Mouse (Mus musculus): ENCODE data around the gene Fam214a. TPM values are rescaled to one million over a fixed set of nuclear protein-coding genes. Genes with fewer than 3 reads are reported as not detected.

Gene Fam214a
- total RNA-seq (2017), result 11.4 and 14.6 TPM in 2 replicates

DNA sequence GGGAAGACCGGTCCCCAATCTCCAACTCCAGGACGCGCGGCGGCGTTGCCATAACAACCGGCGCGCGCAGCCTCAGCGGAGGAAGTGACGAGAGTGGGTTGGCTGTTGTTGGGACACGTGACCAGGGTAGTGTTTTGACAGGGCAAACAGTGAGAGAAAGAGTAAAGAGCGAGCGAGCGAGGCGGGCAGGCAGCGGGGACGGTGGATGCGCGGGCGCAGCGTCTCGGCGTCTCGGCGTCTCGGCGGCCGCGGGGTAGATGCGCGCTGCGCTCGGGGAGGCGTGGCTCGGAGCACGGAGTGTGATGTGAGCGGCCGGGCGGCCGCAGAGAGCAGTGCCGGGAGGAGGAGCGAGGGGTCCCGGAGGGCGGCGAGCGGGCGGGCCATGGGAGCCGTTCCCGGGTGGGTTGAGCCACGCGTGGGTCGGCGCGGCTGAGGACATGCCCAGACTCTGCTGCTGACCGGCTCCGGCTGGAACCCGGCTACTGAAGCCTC lies at the start of gene Fam214a:
Fam214a (plus strand) TSS at position 129 of the 492 bp plus-strand sequence.
- peak; percentile 86 for ATAC-seq (replicated peaks; ENCODE audit: low read depth, poor library complexity, severe bottlenecking)

DNA sequence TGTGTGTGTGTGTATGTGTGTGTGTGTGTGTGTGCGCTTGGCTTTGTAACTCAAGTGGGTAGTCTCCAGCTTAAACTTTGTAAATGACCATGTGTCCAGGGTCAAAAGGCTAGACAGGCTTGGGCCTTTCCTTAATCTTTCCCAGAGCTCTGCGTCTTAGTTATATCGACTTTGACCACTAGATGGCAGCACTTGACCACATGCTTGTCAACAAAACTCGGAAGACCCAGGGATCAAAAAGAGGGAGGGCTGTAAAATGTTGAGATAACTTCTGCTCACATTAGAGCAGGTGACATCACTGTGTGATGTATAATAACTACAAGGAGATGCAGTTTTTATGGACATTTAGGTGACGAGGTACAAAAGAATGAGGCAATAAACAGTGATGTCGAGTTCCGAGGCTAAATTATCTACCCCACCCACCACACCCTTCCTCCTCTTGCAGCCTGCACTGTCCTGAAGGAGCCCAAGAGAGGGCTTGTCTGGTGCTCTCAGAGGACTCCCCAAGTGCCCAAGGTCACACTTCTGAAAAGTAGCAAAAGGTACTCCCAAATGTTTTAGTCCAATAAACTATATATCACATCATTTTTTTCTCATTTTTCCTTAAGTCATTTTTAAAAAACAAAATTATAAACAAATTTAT lies 47.7 kb upstream of the Fam214a start:
- peak; percentile 87 for ATAC-seq (replicated peaks; ENCODE audit: low read depth, poor library complexity, severe bottlenecking)

DNA sequence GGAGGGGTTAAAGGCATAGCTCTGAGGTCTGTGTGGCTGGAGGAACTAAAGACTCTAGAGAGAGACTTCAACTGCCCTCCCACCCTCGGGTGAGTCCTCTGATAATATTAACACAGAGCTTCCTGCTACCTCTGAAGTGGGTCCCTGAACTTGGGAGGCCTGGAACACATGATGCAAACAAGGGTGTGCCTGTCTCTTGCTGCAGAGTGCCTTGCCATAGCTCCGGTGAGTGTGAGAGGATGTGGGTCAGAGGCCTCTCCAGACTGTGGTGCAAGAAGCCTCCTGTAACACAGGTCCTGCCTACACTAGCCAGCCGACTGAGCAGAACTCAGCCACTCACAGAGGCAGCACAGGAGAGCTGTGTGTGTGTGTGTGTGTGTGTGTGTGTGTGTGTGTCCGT lies 45.7 kb upstream of the Fam214a start:
- ATAC-seq (replicated peaks; ENCODE audit: low read depth, poor library complexity, severe bottlenecking), result peak; percentile 33; the same call in 1 of the 2 replicates

DNA sequence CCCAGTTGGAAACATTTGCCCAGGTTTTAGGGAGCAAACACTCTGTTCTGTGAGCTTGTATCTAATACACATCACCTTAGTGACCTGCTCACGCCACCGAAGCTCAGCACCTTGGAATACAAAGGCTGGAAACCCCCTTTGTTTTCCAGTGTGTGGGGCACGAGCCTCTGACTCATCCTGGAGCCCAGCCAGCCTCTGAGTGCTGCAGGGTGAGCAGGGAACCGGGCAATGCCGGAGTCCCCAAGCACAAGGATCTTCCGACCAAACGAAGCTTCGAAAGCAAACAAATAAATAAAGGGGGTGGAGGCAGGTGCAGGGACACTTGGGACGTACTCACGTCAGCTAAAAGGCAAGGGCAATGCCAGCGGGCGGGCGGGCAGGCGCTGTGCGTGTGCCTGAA lies 43.4 kb upstream of the Fam214a start:
- ATAC-seq (replicated peaks; ENCODE audit: low read depth, poor library complexity, severe bottlenecking), result no peak

DNA sequence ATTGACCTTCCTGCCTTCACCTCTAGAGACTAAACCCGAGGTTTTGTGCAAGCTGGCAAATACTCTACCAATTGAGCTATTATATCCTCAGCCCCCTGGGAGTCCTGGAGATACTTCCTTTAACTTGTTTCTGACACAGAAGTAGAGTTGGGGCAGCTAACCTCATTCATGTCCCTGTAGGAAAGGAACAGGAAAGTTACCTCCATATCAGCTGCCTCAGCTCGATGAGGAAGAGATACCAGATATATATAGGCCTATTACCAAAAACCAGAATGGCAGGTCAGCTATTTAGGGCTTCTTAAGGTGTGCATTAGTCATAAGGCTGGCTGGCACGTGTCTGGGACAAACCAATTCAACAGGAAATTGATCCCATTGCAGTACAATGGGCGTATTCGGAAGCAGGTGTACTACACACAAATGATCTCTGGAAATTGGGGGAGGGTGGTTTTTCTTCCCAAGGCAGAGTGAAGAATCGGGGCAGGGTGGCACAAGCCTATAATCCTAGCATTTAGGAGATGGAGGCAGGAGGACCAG lies 42.4 kb upstream of the Fam214a start:
- no peak for ATAC-seq (replicated peaks; ENCODE audit: low read depth, poor library complexity, severe bottlenecking)

DNA sequence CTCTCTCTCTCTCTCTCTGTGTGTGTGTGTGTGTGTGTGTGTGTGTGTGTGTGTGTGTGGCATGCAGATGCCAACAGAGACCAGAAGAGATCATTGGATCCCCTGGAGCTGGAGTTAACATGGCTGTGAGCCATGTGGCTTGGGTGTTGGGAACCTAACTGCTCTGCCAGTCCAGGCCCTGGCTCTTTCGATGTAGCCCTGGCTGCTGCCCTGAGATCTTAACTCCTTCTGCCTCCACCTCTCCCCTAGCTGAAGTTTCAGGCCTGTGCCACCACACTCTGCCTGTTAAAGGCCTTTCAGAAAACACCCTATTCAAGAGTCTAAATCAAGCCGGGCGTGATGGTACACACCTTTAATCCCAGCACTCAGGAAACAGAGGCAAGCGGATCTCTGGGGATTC lies 41.3 kb upstream of the Fam214a start:
- no peak for ATAC-seq (replicated peaks; ENCODE audit: low read depth, poor library complexity, severe bottlenecking)

DNA sequence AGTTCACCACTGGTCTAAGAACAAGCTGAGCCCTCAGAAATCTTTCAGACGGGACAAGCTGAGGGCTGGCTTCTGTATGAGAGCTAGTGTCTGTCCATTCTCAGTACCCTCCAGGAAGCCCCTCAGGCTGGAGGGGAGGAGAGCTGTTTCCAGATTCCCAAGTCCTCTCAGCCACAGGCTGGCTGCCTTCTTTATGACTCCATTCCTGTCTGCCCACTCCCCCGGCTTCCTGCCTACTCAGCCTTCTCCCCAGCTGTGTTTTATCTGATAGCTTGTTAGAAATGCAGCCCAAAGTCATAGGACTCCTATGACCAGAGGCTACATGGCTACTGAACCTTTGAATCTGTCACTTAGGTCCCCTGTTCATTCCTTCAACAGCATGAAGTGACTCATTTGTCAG lies 40.8 kb upstream of the Fam214a start:
- no peak for ATAC-seq (replicated peaks; ENCODE audit: low read depth, poor library complexity, severe bottlenecking)

DNA sequence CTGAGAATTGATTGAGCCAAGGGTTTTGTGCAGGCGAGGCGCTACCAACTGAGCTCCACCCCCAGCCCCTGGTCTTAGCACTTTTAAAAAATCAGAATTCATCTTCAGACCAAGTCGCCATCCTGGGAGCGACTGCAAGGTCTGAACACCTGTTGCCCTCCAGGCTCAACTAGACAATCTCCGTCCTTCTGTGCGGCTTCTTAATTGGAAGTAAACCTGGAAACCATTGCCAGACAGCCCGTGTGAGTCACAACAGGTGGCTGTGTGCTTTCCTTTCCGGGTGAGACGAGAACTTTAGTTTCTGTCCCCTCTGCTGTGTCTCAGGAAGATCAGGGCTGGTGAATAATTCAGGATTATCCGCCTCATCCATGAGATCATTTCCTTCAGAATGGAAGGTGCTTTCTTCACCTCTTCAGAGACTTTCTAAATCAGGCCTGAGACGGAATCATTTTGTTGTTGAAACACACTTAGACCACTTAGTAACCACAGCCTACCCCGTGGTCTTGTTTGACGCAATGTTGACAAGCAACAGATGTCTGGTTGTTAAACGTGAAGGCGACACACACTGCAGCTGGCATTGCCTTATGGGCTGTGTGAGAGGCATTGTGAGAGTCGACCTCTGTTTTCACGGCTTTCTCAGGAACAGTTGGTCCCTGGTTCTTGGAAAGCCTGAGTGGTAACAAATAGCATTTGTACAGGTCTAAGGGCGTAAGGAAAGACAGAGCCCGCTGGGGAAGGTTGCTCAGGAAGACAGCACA lies 39.9 kb upstream of the Fam214a start:
- no peak for ATAC-seq (replicated peaks; ENCODE audit: low read depth, poor library complexity, severe bottlenecking)

DNA sequence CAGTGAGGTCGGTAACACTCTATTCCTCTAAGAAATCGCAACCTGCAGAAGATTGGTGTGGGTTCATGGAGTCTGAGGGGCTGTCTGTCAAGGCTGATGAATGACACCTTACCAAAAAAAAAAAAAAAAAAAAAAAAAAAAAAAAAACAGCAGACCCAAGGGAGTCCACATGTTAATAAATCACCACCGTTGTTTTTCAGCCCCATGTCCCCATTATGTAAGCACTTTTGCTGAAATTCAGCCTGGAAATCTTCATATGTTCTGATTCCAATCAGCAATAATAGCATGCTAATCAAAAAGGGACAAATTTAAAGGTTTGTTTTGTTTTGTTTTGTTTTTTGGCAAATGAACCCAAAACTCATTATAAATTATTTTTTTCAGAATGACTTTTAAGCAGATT lies 37.1 kb upstream of the Fam214a start:
- ATAC-seq (replicated peaks; ENCODE audit: low read depth, poor library complexity, severe bottlenecking), result no peak

DNA sequence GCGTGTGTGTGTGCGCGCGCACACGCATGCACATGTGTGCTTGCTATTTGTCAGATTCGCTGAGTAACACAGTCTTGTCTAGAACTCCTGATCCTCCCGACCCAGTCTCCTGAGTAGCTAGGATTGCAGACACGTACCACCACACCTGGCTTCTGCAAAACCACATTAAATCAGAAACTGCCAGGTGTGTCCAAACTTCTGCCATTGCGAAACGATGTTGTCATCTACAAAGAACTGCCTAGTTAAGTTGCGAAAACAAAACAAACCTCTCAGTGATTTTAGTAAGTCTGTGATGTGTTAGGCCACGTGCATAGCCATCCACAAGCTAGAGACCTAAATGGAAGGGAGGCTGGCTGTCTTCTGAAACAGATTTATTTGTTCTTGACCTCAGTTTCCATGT lies 32.2 kb upstream of the Fam214a start:
- ATAC-seq (replicated peaks; ENCODE audit: low read depth, poor library complexity, severe bottlenecking), result no peak

DNA sequence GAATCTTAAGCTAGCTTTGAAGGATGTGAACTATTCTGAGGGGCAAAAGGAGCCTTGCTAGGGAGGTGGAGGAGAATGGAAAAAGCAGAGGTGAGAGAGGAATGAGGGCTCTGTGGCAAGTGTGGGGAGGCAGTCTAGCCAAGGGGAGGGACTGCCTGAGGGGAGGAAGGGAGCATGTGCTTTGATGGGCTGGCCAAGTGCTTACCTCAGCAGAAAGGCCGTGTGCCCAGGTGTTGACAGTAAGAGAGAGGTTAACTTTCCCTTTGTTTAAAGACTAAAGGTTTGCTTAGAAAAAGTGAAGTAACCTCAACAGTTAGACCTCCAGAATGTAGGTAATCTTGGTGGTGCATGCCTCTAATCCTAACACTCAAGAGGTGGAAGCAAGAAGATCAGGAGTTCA lies 31.3 kb upstream of the Fam214a start:
- no peak for ATAC-seq (replicated peaks; ENCODE audit: low read depth, poor library complexity, severe bottlenecking)

DNA sequence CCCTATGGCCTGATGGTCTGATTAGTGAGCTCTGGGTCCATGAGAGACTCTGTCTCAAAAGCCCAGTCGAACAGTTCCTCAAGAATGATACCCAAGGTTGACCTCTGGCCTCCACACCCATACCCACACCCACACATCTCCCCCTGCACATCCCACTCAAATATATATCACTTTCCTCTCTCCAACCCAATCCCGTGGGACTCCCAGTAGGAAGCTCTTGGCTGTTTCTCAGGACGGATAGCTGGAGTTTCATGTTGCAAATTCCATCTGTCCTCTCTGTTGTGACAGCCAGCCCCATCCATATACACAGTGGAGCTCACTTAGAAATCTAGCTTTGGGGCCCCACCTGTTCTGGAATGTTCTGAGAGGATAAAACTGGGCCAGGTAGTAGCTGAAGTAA lies 29.8 kb upstream of the Fam214a start:
- ATAC-seq (replicated peaks; ENCODE audit: low read depth, poor library complexity, severe bottlenecking), result no peak

DNA sequence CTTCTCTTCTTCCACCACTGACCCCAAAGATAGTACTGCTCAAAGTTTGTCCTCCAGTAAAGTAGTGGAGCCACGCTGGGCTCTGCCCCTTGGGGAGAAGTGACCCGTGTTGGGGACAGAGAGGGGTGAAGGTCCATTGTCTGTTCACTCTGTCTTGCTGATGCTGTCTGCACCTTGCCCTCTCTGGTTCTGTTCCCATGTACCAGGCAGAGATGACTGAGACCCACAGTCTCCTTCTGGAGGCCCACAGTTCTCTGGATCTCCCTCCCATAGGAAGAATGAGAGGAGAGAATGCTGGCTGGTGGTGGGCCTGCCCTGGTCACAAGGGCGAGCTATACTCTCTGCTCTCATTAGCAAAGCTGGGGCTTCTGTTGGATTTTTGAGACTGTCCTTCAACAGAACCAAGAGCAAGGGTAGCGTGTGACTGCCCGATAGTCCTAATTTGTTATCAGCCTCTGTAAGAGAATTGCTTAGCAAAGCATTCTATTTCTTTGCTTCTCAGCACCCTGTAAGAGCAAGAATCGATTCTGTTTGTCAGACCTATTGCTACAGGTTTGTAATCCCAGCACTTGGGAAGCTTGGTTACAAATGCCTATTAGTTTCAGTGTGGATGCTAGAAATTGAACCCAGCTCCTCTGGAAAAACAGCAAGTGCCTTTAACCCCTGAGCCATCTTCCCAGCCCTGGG lies 29.2 kb upstream of the Fam214a start:
- ATAC-seq (replicated peaks; ENCODE audit: low read depth, poor library complexity, severe bottlenecking), result no peak

DNA sequence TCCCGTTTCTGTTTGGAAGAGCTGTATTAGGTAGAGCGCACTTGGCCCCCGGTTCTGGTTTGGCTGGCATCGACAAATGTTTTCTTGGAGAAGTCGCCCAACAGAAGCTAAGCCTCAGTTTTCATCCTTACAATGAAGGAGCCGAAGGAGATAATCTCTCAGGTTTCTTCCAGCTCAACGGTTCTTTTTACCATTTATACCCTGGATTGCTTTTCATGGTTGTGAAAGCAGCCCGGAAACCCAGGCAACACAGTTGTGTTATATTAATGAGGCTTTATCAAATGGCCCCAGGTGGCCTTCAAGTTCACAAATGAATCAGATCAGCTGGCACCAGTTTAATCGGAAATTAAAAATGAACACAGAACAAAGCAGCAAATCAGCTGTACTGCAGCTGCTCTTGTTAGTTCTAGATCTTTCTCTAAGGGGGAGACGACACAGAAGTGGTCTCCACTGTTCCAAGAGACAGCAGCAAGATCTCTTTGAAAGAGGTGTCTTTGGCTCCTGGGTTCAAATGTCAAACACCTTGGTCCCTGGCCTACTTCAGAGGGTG lies 27.4 kb upstream of the Fam214a start:
- ATAC-seq (replicated peaks; ENCODE audit: low read depth, poor library complexity, severe bottlenecking), result no peak

DNA sequence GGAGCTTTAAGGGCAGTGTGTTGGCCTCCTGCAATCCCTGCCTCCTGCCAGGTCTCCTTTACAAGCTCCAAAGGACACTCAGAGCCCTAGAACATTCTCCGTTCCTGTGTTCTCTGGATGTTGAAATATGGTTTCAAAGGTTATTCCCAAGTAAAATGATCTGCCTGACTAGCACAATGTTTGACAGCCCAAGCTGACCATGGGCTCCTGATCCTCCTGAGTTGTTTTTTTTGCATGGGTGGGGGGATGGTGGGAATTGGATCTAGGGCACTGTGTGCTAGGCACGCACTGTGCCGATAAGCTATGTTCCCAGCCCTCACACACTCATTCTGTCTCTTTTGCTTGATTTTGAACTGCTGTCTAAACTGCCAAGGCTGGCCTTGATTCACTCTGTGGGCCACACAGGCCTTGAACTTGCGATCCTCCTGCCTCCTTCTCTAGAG lies 22.7 kb upstream of the Fam214a start:
- no peak for ATAC-seq (replicated peaks; ENCODE audit: low read depth, poor library complexity, severe bottlenecking)

DNA sequence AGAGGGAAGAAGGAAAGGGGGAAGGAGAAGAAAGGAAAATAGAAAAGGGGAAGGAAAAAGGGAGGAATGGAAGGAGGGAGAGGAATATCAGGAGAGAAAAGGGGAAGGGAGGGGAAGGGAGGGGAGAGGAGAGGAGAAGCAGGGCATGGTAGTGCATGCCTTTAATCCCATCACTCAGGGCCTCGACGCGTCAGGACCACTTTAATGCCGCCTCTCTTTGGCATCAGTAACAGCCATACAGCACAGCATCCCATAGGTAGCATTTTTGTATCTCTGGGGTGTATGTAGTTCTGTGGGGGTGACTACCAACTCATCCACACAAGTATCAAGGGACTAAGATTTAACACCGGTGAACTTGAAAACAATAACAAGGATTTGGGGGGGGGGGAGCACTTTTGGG lies 22.0 kb upstream of the Fam214a start:
- no peak for ATAC-seq (replicated peaks; ENCODE audit: low read depth, poor library complexity, severe bottlenecking)

DNA sequence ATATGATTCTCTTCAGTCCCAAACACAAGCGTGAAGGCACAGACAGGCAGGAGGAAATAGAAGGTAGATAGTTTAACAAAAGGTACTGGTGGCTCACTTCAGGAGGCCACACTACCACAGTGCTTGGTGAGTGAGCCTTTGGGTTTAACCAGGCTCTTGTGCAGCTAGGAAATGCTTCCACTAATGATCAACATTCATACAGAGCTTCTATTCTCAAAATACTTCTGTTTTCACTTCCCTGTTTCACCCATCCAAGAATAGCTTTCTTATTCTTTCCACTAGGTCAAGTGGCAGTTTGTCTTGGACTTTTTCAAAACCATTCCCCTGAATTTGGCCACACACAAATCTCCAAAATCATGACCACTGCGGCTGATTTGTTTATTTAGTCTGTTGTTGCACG lies 17.4 kb upstream of the Fam214a start:
- ATAC-seq (replicated peaks; ENCODE audit: low read depth, poor library complexity, severe bottlenecking), result peak; percentile 68

DNA sequence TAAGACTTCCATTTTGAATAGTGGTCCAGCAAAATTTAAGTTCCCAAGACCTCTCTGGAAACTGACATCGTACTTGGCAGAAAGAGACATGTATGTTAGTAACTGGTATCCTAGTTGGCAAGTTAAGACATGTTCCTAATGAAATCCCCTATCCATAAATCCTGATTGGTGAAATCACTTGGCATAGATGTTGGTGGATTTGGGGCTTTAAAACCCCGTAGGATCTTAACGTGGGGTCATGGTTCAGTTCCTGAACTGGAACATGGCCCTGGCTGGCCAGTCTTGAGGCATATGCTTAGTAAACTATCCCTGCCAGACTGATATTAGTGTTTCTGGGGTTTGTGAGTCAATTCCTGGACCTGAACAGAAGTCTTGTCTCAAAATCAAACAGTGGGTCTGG lies 14.9 kb upstream of the Fam214a start:
- no peak for ATAC-seq (replicated peaks; ENCODE audit: low read depth, poor library complexity, severe bottlenecking)

DNA sequence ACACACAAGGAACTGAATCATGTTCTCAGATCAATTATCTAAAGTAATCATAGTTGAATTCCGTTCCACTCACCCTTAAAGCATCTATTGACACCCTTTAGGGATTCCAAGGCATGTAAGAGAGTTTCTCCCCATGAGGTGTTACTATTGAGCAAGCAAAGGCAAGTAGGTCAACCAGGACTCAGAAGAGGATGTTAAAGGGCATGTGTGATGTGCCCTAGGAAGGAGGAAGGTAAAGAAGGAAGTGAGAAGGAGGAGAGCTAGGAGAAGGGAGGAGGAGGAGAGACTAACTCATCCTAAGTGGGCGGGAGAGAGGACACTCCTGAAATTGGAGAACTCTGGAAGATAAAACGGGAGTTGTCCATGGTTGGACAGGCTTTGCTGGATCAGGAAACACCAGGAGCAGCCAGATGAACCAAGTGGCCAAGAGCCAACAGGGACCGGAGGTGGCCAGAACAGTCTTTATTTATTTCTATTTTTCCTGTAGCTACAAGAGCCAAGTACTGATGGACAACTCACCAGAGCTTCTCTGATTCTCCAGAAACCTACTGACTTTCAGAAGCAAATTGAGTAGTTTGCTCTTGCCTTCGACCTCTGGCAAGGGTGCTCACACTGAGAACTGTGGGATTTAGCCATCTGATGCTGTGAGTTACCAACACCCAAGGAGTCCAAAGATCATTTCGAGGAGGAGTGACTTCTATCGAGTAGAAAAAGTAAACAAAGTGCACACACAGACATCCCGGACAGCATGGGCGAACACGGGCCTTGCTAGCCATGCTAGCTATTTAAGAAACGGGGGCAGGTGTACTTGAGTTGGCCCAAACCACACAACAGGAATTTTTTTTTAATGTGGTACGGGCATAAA lies 13.8 kb upstream of the Fam214a start:
- peak; percentile 62 for ATAC-seq (replicated peaks; ENCODE audit: low read depth, poor library complexity, severe bottlenecking)
